Mouse (Mus musculus) cerebellum, adult 11 months (tissue): ENCODE measurements at regions not wholly inside any gene's neighbourhood (a gene's known extent, or its start where the extent isn't known, plus 50 kb on each side); places are given as distances from the start of the nearest gene placed in this dataset.

Source experiments
- DNase-seq: peaks from one replicate; pipeline ENCODE4 v3.0.0; 2022

DNA sequence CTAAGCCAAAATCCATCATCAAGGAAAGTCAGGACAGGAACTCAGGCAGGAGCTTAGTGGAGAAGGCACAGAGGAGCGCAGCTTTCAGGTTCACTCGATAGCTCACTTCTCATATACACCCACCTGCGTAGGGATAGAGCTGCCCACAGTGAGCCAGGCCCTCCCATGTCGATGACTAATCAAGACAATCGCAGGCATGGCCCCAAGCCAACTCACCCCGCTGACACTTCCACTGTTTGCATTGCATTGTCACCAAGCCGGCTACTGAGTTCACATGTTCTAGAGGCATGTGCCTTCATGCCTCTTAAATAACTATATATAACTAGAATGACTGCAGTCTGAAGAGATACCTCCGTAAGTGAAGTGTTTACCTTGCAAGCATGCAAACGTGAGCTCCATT lies 219.8 kb upstream of the Ppp2r2d start:
- no peak for DNase-seq

- no peak for DNase-seq
Observed at GRCm38 (mm10) chr7:138620896-138621655, 223.5 kb upstream of the Tcerg1l start.

DNA sequence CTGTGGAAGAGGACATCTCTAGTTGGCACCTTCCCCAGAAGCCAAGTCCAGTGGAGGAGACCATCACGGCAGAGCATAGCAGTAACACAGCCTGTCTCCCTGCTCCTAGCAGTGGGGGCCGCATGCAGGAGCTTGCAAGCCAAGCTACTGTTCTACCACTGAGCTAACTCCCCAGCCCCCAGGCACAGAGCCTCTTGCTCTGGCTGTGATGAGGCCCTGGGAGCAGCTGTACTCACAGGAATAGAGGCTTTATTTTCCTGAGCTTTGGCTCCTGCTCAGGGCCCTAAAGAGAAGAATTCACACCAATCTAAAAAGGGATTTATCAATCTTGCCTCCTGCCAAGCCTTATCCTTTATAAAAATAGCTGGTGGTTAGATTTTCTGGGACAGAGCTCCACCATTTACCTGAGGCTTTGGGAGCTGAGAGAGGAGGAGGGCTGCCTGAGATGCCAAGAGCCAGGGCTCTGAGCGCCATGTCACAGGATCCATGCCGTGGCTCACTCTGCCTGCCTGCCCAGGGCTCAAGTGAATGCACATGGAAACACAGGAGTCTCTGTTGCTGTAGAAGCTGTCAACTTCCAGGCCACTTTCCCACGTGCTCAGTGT lies 222.7 kb upstream of the Tcerg1l start:
- no peak for DNase-seq

DNA sequence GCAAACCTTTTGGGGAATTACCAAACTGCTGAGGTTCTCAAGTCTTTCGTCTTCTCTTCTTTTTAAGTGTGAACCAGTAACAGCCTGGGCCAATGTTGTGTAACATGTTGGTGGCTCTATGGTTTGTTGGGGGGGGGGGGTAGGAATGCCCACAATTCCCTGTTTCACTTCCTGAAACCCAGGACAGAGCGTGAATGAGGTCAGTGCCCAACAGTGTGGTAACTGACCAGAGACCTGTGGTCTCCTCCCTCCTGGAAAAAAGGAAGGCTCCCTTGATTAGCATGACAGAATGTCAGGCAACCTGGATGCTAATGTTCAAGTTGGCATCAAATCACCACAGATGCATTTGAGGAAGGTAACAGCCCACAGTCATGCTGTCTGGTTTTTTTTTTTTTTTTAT lies 218.9 kb upstream of the Tcerg1l start:
- DNase-seq: no peak

DNA sequence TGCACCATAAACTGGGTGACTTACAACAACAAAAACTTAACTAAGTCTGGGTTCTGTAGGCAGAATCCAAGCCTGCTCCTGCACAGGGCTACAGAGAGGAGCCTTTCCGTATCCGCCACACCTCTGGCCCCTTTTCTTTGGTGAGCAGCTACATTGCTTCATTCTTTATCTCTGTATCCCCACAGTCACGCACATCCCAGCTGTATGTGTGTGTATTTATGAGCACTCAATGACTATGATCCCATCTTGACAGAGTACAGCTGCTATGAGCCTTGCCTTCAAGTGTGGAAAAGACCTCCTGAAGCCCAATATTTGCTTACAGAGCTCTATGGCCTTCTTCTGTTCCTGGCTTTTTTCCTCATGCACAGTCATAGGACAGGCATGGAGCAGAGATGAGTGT lies 212.1 kb upstream of the Tcerg1l start:
- DNase-seq: no peak

DNA sequence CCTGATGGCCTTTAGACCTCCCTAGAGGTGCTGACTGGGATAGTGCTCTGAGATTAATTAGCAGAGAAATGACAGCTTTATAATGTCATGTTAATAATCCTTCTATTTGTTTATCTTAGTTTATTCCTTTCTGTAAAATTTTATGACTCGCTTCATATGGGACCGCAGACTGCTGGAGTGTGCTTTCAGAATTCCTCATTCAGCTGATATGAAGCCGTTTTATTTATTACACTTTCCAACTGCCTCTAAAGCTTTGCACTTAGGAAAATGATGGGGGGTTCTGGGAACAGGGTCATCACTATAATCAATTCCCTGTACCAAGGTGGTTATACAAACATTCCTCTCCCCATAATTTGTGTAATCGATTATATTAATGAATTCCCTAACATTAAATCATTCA lies 211.6 kb upstream of the Tcerg1l start:
- DNase-seq: no peak

- DNase-seq: no peak
Observed at GRCm38 (mm10) chr7:138606363-138606964, 208.9 kb upstream of the Tcerg1l start.

GRCm38 (mm10) chr7:138605923-138606322 lies 208.4 kb upstream of the Tcerg1l start:
- DNase-seq: no peak

DNA sequence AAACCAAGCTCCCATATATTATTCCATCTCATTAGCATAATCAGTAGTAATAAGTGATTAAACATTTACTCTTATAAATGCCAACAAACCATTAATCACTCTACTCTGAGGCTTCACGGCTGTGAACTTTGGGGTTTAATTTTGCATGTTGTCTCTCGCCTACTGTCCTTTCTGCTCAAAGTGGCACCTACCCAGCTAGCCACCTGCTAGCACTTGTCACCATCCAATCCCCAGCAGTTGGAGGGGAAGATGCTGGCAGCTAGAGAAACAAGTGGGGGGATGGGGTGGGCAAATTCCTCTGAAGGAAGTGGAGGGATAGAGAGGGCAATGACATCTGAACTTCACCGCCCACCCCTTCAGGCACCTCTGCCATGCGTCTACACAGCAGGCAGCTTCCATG lies 204.2 kb upstream of the Tcerg1l start:
- no peak for DNase-seq

- no peak for DNase-seq
Observed at GRCm38 (mm10) chr7:138593344-138593743, 195.8 kb upstream of the Tcerg1l start.

DNA sequence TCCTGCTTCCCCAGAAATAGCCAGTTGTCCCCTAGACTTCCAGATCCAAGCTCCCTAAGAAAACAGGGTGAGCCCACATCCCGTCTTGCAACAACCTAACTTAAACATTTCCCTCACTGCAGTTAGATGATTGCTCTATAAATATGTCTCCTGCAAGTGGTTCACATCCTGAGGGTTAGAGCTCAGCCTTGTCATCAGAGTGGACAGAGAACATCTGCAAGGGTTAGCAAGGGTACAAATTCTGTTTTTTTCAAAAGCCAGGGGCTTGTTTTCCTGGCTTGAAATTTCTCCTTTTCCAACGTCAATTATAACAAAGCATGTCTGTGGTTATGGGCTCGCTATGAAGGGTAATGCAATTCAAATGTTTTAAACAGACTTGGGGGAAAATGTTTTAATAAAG lies 169.8 kb upstream of the Tcerg1l start:
- DNase-seq: no peak

GRCm38 (mm10) chr7:138551629-138552028 lies 154.1 kb upstream of the Tcerg1l start:
- no peak for DNase-seq

- no peak for DNase-seq
Observed at GRCm38 (mm10) chr7:138547881-138548280, 150.4 kb upstream of the Tcerg1l start.

DNA sequence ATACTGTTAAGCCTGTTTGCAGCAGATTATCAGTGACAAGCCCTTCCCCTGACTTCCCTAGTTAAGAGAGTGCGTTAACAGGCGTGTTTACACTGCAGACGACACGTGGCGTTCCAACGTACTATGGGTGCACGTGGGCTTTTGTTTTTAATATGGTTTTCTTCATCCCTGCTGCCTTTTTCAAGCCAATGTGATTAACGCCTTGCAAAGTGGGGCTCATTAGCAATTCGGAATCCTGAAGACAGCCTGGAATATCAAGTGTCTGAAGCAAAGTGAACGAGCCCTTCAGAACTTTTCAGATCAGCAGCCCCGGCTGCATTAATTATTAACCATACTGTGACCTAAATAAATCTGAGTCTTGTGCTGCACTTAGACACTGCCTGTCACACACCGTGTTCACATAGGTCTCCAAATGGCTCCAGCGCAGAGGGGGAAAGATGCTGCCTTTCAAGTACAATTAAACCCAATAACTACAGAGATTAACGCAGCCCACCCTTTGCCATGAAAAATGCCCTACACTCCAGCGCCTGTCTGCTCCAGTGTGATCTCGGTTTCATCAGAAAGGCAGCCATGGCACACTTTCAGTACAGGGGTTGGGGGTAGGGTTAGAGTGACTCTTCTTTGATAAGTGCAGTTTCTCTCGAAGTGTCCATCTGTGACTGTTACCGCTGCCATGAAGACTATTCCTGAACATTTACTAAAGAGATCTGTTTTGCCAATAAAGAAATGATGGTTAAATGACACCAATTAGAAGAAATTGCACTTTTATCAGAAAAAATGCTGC lies 140.7 kb upstream of the Tcerg1l start:
- no peak for DNase-seq

GRCm38 (mm10) chr7:138526143-138526542 lies 128.6 kb upstream of the Tcerg1l start:
- peak; percentile 12 for DNase-seq

DNA sequence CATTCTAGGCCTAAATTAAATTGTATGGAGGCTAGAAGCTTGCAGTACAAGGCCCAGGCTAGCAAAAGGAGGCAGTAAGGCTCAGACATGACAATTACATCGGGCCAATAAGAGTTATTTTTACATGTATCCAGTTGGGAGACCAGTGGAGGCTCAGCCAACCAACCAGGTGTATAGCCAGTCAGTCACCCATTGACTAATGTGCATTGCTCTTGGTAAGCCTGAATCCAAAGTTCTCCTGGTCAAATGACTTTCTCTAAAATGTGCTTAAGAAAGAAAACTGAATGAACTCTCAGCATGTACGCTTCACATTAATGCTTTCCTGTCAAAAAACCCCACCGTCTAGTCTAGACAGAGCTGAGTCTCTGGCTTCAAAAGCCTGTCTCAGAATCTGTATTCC lies 127.4 kb upstream of the Tcerg1l start:
- no peak for DNase-seq

DNA sequence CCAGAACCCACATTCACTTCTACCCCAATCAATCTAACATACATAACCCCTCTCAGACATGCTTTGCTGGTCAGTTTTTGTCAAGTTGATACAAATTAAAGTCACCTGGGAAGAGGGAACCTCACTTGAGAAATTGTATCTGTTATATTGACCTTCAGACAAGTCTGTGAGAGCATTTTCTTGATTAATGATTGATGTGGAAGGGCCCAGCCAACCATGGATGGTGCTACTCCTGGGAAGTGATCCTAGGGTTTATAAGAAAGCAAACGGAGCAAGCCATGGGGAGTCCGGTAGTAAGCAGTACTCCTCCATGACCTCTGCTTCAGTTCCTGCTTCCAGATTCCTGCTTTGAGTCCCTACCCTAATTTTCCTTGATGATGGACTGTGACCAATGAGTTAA lies 116.6 kb upstream of the Tcerg1l start:
- DNase-seq: no peak

DNA sequence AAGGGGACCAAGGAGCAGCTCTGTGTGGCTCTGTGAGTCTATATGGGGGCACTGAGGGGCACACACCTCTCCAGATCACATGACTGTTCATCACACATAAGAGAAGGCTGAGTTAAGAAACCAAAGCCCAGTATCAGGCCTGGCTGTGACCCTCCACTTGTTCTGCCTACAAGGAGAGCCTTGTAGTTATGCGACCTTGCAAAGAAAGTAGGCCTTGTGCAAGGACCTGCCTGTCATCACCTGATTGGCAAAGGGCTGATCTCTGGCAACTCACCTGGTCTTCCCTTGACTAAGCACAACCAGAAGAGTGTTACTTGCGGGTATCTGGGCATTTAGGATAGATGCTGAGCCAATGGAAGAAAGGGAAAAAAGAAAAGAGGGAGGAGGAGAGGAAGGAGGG lies 107.7 kb upstream of the Tcerg1l start:
- DNase-seq: no peak

GRCm38 (mm10) chr7:138503986-138504385 lies 106.5 kb upstream of the Tcerg1l start:
- no peak for DNase-seq

DNA sequence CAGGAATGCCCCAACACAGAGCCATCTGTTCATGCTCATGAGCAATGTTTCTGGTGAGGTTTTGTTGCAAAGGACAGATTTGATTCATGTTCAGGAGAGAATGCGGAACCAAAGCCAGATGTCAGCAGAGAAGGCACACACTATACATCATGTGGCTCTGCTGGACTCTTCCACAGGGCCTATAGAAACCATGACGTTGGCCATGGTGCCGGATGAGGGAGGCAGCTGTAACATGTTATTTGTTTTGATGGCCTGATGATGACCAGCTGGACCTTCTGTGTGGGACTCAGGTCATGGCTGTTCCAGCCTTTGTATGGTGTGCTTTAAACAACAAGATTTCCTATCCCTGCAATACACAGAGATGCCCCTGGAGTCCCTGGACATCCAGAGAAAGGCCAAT lies 105.5 kb upstream of the Tcerg1l start:
- no peak for DNase-seq

- no peak for DNase-seq
Observed at GRCm38 (mm10) chr7:138501347-138502014, 104.0 kb upstream of the Tcerg1l start.

- no peak for DNase-seq
Observed at GRCm38 (mm10) chr7:138497771-138498170, 100.2 kb upstream of the Tcerg1l start.

- DNase-seq: peak; percentile 4
Observed at GRCm38 (mm10) chr7:138497202-138497601, 99.7 kb upstream of the Tcerg1l start.
